Mouse (Mus musculus): ENCODE results near the gene Rgs14. TPM values are rescaled to one million over a fixed set of nuclear protein-coding genes. Genes with fewer than 3 reads are reported as not detected.

Gene Rgs14
- polyA plus RNA-seq, 1 experiment from 2014 or later = 0.64 TPM

- Histone ChIP-seq H3K27me3 (peaks cover 42% of the 10 kb centered on the region), H3K4me3 (replicated peaks) (no peak overlapping the region)
- ATAC-seq (ENCODE audit: low FRiP score) = no peak
Measured at GRCm38 (mm10) chr13:55413333-55413732, 43.8 kb downstream of the Rgs14 start.

GRCm38 (mm10) chr13:55414743-55415380, 45.3 kb downstream of the Rgs14 start, which contains the start of gene Pfn3:
TSS of gene Pfn3 (minus strand) at chr13:55415232.
- peak within 1 kb of the TSS; percentile 37 for H3K4me3 ChIP-seq (replicated peaks)
- H3K4me2 ChIP-seq = peak within 1 kb of the TSS; percentile 64
- ATAC-seq (ENCODE audit: low FRiP score) = peak; percentile 70
- H3K9me3 ChIP-seq = no peaks in the 10 kb centered on the region
- peak within 1 kb of the TSS; percentile 55 for H3K9ac ChIP-seq
- no peak within 1 kb of the TSS for H3K27ac ChIP-seq
- H3K27me3 ChIP-seq = peaks cover 53% of the 10 kb centered on the region
- no peaks in the 10 kb centered on the region for H3K36me3 ChIP-seq (replicated peaks)
- whole genome bisulfite sequencing = 11% methylated on average over 41 of the region's 41 CpGs
- peaks cover 10% of the 10 kb centered on the region for H3K4me1 ChIP-seq

More at GRCm38 (mm10) chr13:55413333-55413732, 43.8 kb downstream of the Rgs14 start:
- 81% methylated on average over 12 of the region's 12 CpGs for WGBS
- no peak overlapping the region for H3K9ac ChIP-seq
- H3K4me2 ChIP-seq = no peak overlapping the region
- no peaks in the 10 kb centered on the region for H3K36me3 ChIP-seq (replicated peaks)
- peaks cover 10% of the 10 kb centered on the region for H3K4me1 ChIP-seq
- no peaks in the 10 kb centered on the region for H3K9me3 ChIP-seq
- no peak overlapping the region for H3K27ac ChIP-seq

GRCm38 (mm10) chr13:55418004-55418403, 48.5 kb downstream of the Rgs14 start:
- Histone ChIP-seq H3K27me3 (peaks cover 79% of the 10 kb centered on the region), H3K4me3 (replicated peaks) (no peak overlapping the region), H3K36me3 (replicated peaks) (no peaks in the 10 kb centered on the region), H3K4me2 (peak overlapping the region; percentile 17; the same call in 1 of the 2 replicates), H3K27ac (no peak overlapping the region), H3K4me1 (peaks cover 20% of the 10 kb centered on the region), H3K9ac (no peak overlapping the region), H3K9me3 (no peaks in the 10 kb centered on the region)
- WGBS = 13% methylated on average over 12 of the region's 12 CpGs
- peak; percentile 50; the same call in 1 of the 2 replicates for ATAC-seq (ENCODE audit: low FRiP score)

GRCm38 (mm10) chr13:55419142-55419541, 49.6 kb downstream of the Rgs14 start:
- no peak overlapping the region for H3K27ac ChIP-seq
- H3K4me1 ChIP-seq = peaks cover 20% of the 10 kb centered on the region
- ATAC-seq (ENCODE audit: low FRiP score) = no peak
- peaks cover 68% of the 10 kb centered on the region for H3K27me3 ChIP-seq
- H3K4me3 ChIP-seq (replicated peaks) = no peak overlapping the region
- 86% methylated on average over 5 of the region's 5 CpGs for WGBS
- no peak overlapping the region for H3K9ac ChIP-seq
- no peaks in the 10 kb centered on the region for H3K36me3 ChIP-seq (replicated peaks)
- no peaks in the 10 kb centered on the region for H3K9me3 ChIP-seq
- no peak overlapping the region for H3K4me2 ChIP-seq

- WGBS = 36% methylated on average over 51 of the region's 51 CpGs
- no peaks in the 10 kb centered on the region for H3K9me3 ChIP-seq
- H3K27me3 ChIP-seq = peaks cover 58% of the 10 kb centered on the region
- ATAC-seq (ENCODE audit: low FRiP score) = 0 out of 2 replicates have a peak, but pooled peaks have one; percentile 12
- H3K4me2 ChIP-seq = peak overlapping the region; percentile 45; the same call in 1 of the 2 replicates
- peak overlapping the region; percentile 5; the same call in 1 of the 2 replicates for H3K4me3 ChIP-seq (replicated peaks)
- H3K9ac ChIP-seq = no peak overlapping the region
- H3K27ac ChIP-seq = no peak overlapping the region
- H3K4me1 ChIP-seq = peaks cover 13% of the 10 kb centered on the region
- no peaks in the 10 kb centered on the region for H3K36me3 ChIP-seq (replicated peaks)
Measured at GRCm38 (mm10) chr13:55420018-55420932, 50.7 kb downstream of the Rgs14 start.

- Histone ChIP-seq H3K4me1 (peaks cover 13% of the 10 kb centered on the region), H3K27ac (no peak overlapping the region), H3K9me3 (no peaks in the 10 kb centered on the region), H3K27me3 (peaks cover 58% of the 10 kb centered on the region), H3K9ac (no peak overlapping the region), H3K4me2 (peak overlapping the region; percentile 45), H3K4me3 (replicated peaks) (peak overlapping the region; percentile 12), H3K36me3 (replicated peaks) (no peaks in the 10 kb centered on the region)
- 18% methylated on average over 35 of the region's 35 CpGs for WGBS
- peak; percentile 69; the same call in 1 of the 2 replicates for ATAC-seq (ENCODE audit: low FRiP score)
Measured at GRCm38 (mm10) chr13:55420933-55421800, 51.6 kb downstream of the Rgs14 start.

GRCm38 (mm10) chr13:55426613-55427012, 57.1 kb downstream of the Rgs14 start, which contains the start of gene F12:
TSS of gene F12 (minus strand) at chr13:55426793.
- WGBS = 91% methylated on average over 10 of the region's 10 CpGs
- H3K9me3 ChIP-seq = no peaks in the 10 kb centered on the region
- no peak within 1 kb of the TSS for H3K27ac ChIP-seq
- ATAC-seq (ENCODE audit: low FRiP score) = no peak
- H3K36me3 ChIP-seq (replicated peaks) = no peaks in the 10 kb centered on the region
- H3K4me1 ChIP-seq = peaks cover 1% of the 10 kb centered on the region; the same call in 1 of the 2 replicates
- no peak within 1 kb of the TSS for H3K4me3 ChIP-seq (replicated peaks)
- H3K27me3 ChIP-seq = peaks cover 12% of the 10 kb centered on the region
- H3K9ac ChIP-seq = no peak within 1 kb of the TSS
- no peak within 1 kb of the TSS for H3K4me2 ChIP-seq

GRCm38 (mm10) chr13:55429226-55429888, 59.8 kb downstream of the Rgs14 start:
- H3K27ac ChIP-seq = no peak overlapping the region
- H3K36me3 ChIP-seq (replicated peaks) = no peaks in the 10 kb centered on the region
- 78% methylated on average over 12 of the region's 12 CpGs for WGBS
- no peak for ATAC-seq (ENCODE audit: low FRiP score)
- H3K4me2 ChIP-seq = no peak overlapping the region
- no peaks in the 10 kb centered on the region for H3K27me3 ChIP-seq
- H3K9ac ChIP-seq = no peak overlapping the region
- no peaks in the 10 kb centered on the region for H3K9me3 ChIP-seq
- H3K4me1 ChIP-seq = no peaks in the 10 kb centered on the region
- no peak overlapping the region for H3K4me3 ChIP-seq (replicated peaks)

GRCm38 (mm10) chr13:55430566-55430965, 61.0 kb downstream of the Rgs14 start:
- H3K9me3 ChIP-seq = no peaks in the 10 kb centered on the region
- H3K4me1 ChIP-seq = no peaks in the 10 kb centered on the region
- no peaks in the 10 kb centered on the region for H3K27me3 ChIP-seq
- H3K36me3 ChIP-seq (replicated peaks) = no peaks in the 10 kb centered on the region
- no peak overlapping the region for H3K9ac ChIP-seq
- no peak overlapping the region for H3K4me3 ChIP-seq (replicated peaks)
- no peak overlapping the region for H3K27ac ChIP-seq
- 80% methylated on average over 2 of the region's 2 CpGs for WGBS
- no peak for ATAC-seq (ENCODE audit: low FRiP score)
- no peak overlapping the region for H3K4me2 ChIP-seq

- Histone ChIP-seq H3K4me2 (no peak overlapping the region), H3K4me1 (no peaks in the 10 kb centered on the region), H3K9ac (no peak overlapping the region), H3K9me3 (no peaks in the 10 kb centered on the region), H3K27me3 (no peaks in the 10 kb centered on the region), H3K36me3 (replicated peaks) (no peaks in the 10 kb centered on the region), H3K27ac (no peak overlapping the region), H3K4me3 (replicated peaks) (no peak overlapping the region)
- WGBS = 81% methylated on average over 10 of the region's 10 CpGs
- ATAC-seq (ENCODE audit: low FRiP score) = no peak
Measured at GRCm38 (mm10) chr13:55431889-55432685, 62.6 kb downstream of the Rgs14 start.
